Mouse (Mus musculus): ENCODE data around the gene Usp46.

The Usp46 gene

GRCm38 (mm10) chr5:74067831-74068713, at the start of gene Usp46:
Gene Usp46, minus strand, starts transcription at chr5:74068431.
- in situ Hi-C loops (cut with MboI; ENCODE audit: low sequenced_read_pairs), result no loop called here

GRCm38 (mm10) chr5:74113961-74114689, 45.9 kb upstream of the Usp46 start:
- in situ Hi-C loops (cut with MboI; ENCODE audit: low sequenced_read_pairs), result no loop called here

- in situ Hi-C loops (cut with MboI; ENCODE audit: low sequenced_read_pairs), result no loop called here
Observed at GRCm38 (mm10) chr5:74105445-74105844, 37.2 kb upstream of the Usp46 start.

- in situ Hi-C loops (cut with MboI; ENCODE audit: low sequenced_read_pairs), result no loop called here
Observed at GRCm38 (mm10) chr5:74101761-74102160, 33.5 kb upstream of the Usp46 start.

- in situ Hi-C loops (cut with MboI; ENCODE audit: low sequenced_read_pairs), result no loop called here
Observed at GRCm38 (mm10) chr5:74099046-74099445, 30.8 kb upstream of the Usp46 start.

- in situ Hi-C loops (cut with MboI; ENCODE audit: low sequenced_read_pairs), result no loop called here
Observed at GRCm38 (mm10) chr5:74097854-74098220, 29.6 kb upstream of the Usp46 start.

- in situ Hi-C loops (cut with MboI; ENCODE audit: low sequenced_read_pairs), result no loop called here
Observed at GRCm38 (mm10) chr5:74097116-74097853, 29.1 kb upstream of the Usp46 start.

- in situ Hi-C loops (cut with MboI; ENCODE audit: low sequenced_read_pairs), result no loop called here
Observed at GRCm38 (mm10) chr5:74096060-74096459, 27.8 kb upstream of the Usp46 start.

GRCm38 (mm10) chr5:74095611-74096010, 27.4 kb upstream of the Usp46 start:
- in situ Hi-C loops (cut with MboI; ENCODE audit: low sequenced_read_pairs), result no loop called here

GRCm38 (mm10) chr5:74094841-74095437, 26.7 kb upstream of the Usp46 start:
- in situ Hi-C loops (cut with MboI; ENCODE audit: low sequenced_read_pairs), result no loop called here

GRCm38 (mm10) chr5:74093556-74094428, 25.6 kb upstream of the Usp46 start:
- in situ Hi-C loops (cut with MboI; ENCODE audit: low sequenced_read_pairs), result no loop called here

- in situ Hi-C loops (cut with MboI; ENCODE audit: low sequenced_read_pairs), result no loop called here
Observed at GRCm38 (mm10) chr5:74092833-74093555, 24.8 kb upstream of the Usp46 start.

GRCm38 (mm10) chr5:74092481-74092832, 24.2 kb upstream of the Usp46 start:
- in situ Hi-C loops (cut with MboI; ENCODE audit: low sequenced_read_pairs), result no loop called here

GRCm38 (mm10) chr5:74089643-74090042, 21.4 kb upstream of the Usp46 start:
- in situ Hi-C loops (cut with MboI; ENCODE audit: low sequenced_read_pairs), result no loop called here

- in situ Hi-C loops (cut with MboI; ENCODE audit: low sequenced_read_pairs), result no loop called here
Observed at GRCm38 (mm10) chr5:74081756-74082155, 13.5 kb upstream of the Usp46 start.

GRCm38 (mm10) chr5:74078861-74079615, 10.8 kb upstream of the Usp46 start:
- in situ Hi-C loops (cut with MboI; ENCODE audit: low sequenced_read_pairs), result no loop called here

GRCm38 (mm10) chr5:74078400-74078799, 10.2 kb upstream of the Usp46 start:
- in situ Hi-C loops (cut with MboI; ENCODE audit: low sequenced_read_pairs), result no loop called here

GRCm38 (mm10) chr5:74077959-74078358, 9.7 kb upstream of the Usp46 start:
- in situ Hi-C loops (cut with MboI; ENCODE audit: low sequenced_read_pairs), result no loop called here

GRCm38 (mm10) chr5:74076759-74077158, 8.5 kb upstream of the Usp46 start:
- in situ Hi-C loops (cut with MboI; ENCODE audit: low sequenced_read_pairs), result no loop called here

Data from CH12F3 (cell line).